Mouse (Mus musculus) heart, embryonic 15.5 days (tissue): Measurements from ENCODE around the gene Plin3. TPM values are rescaled to one million over a fixed set of nuclear protein-coding genes. Genes with fewer than 3 reads are reported as not detected.

Source experiments
- ATAC-seq: fragments of 200-750 bp; cut with Nextera tagmentation; replicated peaks from 2 replicates; pipeline ENCODE4 v1.8.0; 2017; ENCODE audit warnings: low read depth, moderate TSS enrichment; ENCODE audit not compliant: insufficient number of reproducible peaks, insufficient read depth, low FRiP score
- H3K27ac ChIP-seq: fragments of 300-500 bp; sonication (generic); 2 replicates; pipeline ENCODE4 v1.5.1; 2015; ENCODE audit warnings: mild to moderate bottlenecking, inconsistent platforms
- H3K27me3 ChIP-seq: fragments of 300-500 bp; sonication (generic); 2 replicates; pipeline ENCODE4 v1.6.1; 2015; ENCODE audit warnings: inconsistent platforms
- H3K36me3 ChIP-seq: fragments of 300-500 bp; sonication (generic); 2 replicates; pipeline ENCODE4 v1.6.1; 2015; ENCODE audit warnings: mild to moderate bottlenecking, inconsistent platforms
- H3K4me1 ChIP-seq: fragments of 300-500 bp; sonication (generic); replicated peaks from 2 replicates; pipeline ENCODE4 v1.6.1; 2015; ENCODE audit warnings: inconsistent platforms
- H3K4me2 ChIP-seq: fragments of 300-500 bp; sonication (generic); 2 replicates; pipeline ENCODE4 v1.6.1; 2015; ENCODE audit warnings: inconsistent platforms, mild to moderate bottlenecking, moderate library complexity
- H3K4me3 ChIP-seq: fragments of 300-500 bp; sonication (generic); 2 replicates; pipeline ENCODE4 v1.5.1; 2015; ENCODE audit warnings: mild to moderate bottlenecking, inconsistent platforms
- H3K9ac ChIP-seq: fragments of 300-500 bp; sonication (generic); 2 replicates; pipeline ENCODE4 v1.6.1; 2015; ENCODE audit warnings: mild to moderate bottlenecking, inconsistent platforms
- H3K9me3 ChIP-seq: fragments of 300-500 bp; sonication (generic); replicated peaks from 2 replicates; pipeline ENCODE4 v1.6.1; 2016; ENCODE audit warnings: inconsistent platforms
- WGBS: fragments of 180-500 bp; shearing (Covaris S2); methylation state at CpG from one replicate; pipeline ENCODE4 v1.1.7; 2015; ENCODE audit warnings: mixed read lengths; 5-methylcytosine and 5-hydroxymethylcytosine counted together
- polyA plus RNA-seq: library from polyadenylated mRNA; unstranded; fragments of >200 nt; fragmentation: Nextera tagmentation; extraction: Ambion mirVana; gene quantifications from 2 replicates; pipeline ENCODE4 v1.2.1, GENCODE M21; 2015

Plin3 gene
- polyA plus RNA-seq, 1 experiment from 2014 or later: 61.1 TPM

DNA sequence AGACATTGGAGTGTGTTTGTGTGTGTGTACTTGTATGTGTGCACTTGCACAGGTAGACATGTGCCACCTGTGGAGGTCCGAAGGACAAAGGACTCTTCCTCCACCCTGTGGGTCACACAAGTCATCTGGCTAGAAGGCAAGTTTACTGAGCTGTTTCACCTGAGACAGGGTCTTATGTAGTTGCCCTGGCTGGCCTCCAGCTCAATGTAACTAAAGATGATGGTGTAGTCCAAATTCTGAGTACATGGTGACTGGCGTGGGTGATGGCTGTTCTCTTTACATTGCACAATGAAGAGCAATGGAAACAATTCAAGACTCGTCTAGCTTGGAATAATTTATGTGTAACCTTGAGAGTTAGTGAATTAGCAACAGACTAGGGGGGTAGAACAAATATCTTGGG lies 31.7 kb upstream of the Plin3 start:
- Histone ChIP-seq H3K9me3 (no peaks in the 10 kb centered on the region), H3K36me3 (peaks cover 27% of the 10 kb centered on the region), H3K27ac (no peak overlapping the region), H3K9ac (no peak overlapping the region), H3K4me2 (no peak overlapping the region), H3K27me3 (no peaks in the 10 kb centered on the region), H3K4me1 (peaks cover 30% of the 10 kb centered on the region), H3K4me3 (no peak overlapping the region)
- ATAC-seq: no peak
- 79% methylated on average over 3 of the region's 3 CpGs for WGBS

DNA sequence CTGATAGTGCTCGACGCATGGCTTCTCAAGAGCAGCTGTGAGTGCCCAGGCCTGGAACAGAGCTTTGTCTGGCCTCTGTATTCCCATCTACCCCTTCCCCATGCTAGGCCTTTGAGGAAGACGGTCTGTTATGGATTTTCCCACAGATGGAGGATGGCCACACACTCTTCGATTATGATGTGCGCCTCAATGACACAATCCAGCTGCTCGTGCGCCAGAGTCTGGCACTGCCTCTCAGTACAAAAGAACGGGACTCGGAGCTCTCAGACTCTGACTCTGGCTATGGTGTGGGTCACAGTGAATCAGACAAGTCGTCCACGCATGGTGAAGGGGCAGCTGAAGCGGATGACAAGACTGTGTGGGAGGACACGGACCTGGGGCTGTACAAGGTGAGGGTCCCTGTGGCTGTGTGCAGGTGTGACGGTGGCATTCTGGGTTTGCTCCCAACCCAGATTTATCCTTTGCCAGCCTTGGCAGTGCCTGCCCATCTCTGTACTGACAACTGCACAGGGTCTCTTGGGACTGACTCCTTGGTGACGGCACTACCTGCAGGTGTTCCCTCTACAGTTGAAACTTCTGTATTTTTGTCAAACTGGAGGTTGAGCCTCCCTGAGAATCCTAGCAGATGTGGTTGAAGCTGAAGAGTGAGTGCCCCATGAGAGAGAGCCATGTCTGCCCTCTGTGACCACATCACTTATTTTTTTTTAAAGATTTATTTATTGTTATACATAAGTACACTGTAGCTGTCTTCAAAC lies 16.7 kb upstream of the Plin3 start:
- ATAC-seq: no peak
- H3K9ac ChIP-seq: no peak overlapping the region

DNA sequence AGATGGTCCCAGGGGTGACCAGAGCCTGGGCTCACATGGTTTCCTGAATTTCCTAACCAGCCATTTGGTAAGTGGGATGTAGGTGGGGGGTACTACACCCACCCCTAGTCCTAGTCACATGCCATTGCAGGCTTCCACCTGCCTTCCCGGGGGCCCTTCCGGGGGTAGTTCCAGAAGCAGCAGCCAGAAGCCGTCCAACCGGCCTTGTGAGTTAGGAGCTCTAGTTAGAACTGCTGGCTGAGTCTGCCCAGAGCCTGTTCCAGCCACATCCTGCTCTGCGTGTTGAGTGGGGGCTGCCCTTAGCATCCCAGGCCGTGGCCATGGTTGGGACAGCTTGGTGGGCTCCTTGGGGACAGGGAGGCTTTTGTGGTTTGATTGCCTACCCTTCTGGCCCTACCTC lies 15.4 kb upstream of the Plin3 start:
- H3K27ac ChIP-seq: no peak overlapping the region
- ATAC-seq: no peak
- WGBS: 68% methylated on average over 6 of the region's 6 CpGs
- no peaks in the 10 kb centered on the region for H3K27me3 ChIP-seq
- H3K9ac ChIP-seq: no peak overlapping the region
- H3K4me3 ChIP-seq: no peak overlapping the region
- no peak overlapping the region for H3K4me2 ChIP-seq
- H3K36me3 ChIP-seq: peaks cover 47% of the 10 kb centered on the region
- peaks cover 32% of the 10 kb centered on the region for H3K4me1 ChIP-seq
- H3K9me3 ChIP-seq: no peaks in the 10 kb centered on the region

More for the DNA sequence above, 16.7 kb upstream of the Plin3 start:
- Histone ChIP-seq H3K4me1 (peaks cover 25% of the 10 kb centered on the region), H3K4me3 (no peak overlapping the region), H3K27me3 (no peaks in the 10 kb centered on the region), H3K9me3 (no peaks in the 10 kb centered on the region), H3K4me2 (no peak overlapping the region), H3K27ac (no peak overlapping the region), H3K36me3 (peaks cover 52% of the 10 kb centered on the region)
- 87% methylated on average over 15 of the region's 15 CpGs for WGBS

DNA sequence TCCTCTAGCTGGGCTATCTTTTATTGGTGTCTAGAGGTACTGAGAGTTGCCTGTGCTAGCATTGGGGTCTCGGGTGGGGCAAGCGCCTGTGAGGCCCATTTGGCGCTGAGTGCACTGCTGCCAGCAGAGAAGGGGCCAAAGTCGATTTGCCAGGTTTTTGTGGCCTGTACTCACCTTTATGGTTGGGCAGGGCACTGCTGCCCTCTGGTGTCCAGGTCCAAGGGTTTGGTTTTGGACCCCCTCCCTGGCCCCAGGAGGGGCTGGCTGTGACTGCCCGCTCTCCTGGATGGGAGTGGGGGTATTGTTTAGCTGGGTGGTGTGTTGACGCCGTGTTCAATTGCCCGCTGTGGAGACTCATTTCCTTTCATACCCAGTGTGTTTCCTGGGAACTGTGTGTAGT lies 13.2 kb upstream of the Plin3 start:
- no peaks in the 10 kb centered on the region for H3K9me3 ChIP-seq
- peak overlapping the region; percentile 86 for H3K4me3 ChIP-seq
- peaks cover 26% of the 10 kb centered on the region for H3K36me3 ChIP-seq
- H3K9ac ChIP-seq: peak overlapping the region; percentile 70; the same call in 1 of the 2 replicates
- H3K27me3 ChIP-seq: no peaks in the 10 kb centered on the region
- ATAC-seq: no peak
- H3K4me2 ChIP-seq: peak overlapping the region; percentile 100
- H3K27ac ChIP-seq: no peak overlapping the region
- 58% methylated on average over 8 of the region's 8 CpGs for WGBS
- peaks cover 43% of the 10 kb centered on the region for H3K4me1 ChIP-seq

DNA sequence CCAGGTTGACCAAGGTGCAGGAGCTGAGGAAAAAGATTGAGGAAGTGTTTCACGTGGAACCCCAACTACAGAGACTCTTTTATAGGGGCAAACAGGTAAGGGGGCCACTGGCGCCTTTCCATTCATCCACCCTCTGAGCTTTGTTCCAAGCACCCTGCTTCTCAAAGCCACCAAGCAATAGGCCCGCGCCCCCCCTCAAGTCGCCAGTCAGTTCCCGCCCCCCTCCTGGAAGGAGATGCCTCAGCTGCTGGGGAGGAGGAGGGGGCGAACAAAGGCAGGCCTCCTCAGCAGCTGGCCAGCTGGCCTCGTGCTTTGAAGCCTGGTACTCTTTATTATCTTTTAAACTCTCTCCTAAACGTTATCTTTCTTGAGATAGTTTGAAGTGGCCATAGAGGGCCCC lies 12.5 kb upstream of the Plin3 start:
- H3K4me1 ChIP-seq: peaks cover 43% of the 10 kb centered on the region

DNA sequence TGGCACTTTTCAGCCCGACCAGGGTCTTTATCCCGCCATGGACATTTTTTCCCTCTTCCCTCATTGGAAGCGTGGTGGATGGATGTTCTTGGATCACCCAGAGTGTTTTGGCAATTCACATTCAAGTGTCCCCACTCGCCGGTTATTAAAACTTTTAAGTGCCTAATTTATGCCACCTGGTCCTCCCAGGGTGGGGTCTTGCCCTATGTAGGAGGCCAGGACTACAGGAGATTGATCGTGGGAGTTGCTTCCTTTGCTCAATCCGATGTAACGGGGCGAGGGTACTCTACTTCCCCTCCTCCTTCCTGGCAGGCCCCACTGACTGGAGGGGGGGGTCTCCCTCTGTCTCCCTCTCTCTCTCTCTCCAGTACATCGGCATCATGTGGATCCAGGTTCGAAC lies 12.0 kb upstream of the Plin3 start:
- Histone ChIP-seq H3K4me3 (peak overlapping the region; percentile 86), H3K27me3 (no peaks in the 10 kb centered on the region), H3K9ac (peak overlapping the region; percentile 70), H3K9me3 (no peaks in the 10 kb centered on the region), H3K27ac (no peak overlapping the region), H3K4me1 (peaks cover 43% of the 10 kb centered on the region), H3K4me2 (peak overlapping the region; percentile 100), H3K36me3 (peaks cover 16% of the 10 kb centered on the region)
- WGBS: 21% methylated on average over 11 of the region's 11 CpGs
- ATAC-seq: no peak

More for the DNA sequence above, 12.5 kb upstream of the Plin3 start:
- peaks cover 20% of the 10 kb centered on the region for H3K36me3 ChIP-seq
- no peak overlapping the region for H3K27ac ChIP-seq
- H3K4me3 ChIP-seq: peak overlapping the region; percentile 86
- no peak for ATAC-seq
- no peaks in the 10 kb centered on the region for H3K9me3 ChIP-seq
- 30% methylated on average over 9 of the region's 9 CpGs for WGBS
- no peaks in the 10 kb centered on the region for H3K27me3 ChIP-seq
- peak overlapping the region; percentile 70 for H3K9ac ChIP-seq
- H3K4me2 ChIP-seq: peak overlapping the region; percentile 100

DNA sequence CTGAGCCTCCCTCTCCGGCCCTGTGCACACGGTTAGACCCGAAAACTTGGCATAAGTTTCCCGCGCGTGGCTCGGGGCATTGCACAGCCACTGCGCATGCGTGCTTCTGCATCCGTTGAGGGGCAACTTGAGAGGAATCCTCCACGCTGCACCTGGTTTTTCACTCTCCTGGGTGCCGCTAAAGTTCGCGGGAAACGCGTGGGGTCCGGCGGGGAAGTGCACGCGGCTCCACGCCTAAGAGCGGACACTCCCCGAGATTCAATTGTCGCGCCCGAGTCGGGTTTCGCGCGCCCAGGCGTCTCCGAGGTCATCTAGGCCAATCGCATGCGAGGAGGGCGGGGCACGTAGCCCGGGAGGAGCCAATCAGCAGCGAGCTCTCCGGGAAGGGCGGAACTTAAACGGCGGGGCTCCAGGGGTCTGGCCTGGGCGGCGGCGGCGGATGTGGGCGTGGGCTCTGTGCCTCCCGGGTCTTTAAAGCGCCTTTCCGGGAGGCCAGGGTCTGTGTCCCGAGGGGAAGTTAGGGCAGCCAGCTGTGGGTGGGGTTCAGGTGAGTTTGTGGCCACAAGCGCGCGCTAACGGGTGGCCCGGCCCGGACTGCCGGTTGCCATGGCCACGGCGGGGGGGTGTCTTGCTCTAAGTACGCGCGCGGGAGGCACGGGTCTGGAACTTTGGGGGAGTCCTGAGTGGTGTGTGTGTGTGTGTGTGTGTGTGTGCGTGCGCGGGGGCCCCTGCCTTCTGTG lies 11.3 kb upstream of the Plin3 start:
- Histone ChIP-seq H3K36me3 (peaks cover 9% of the 10 kb centered on the region; the same call in 1 of the 2 replicates), H3K9me3 (no peaks in the 10 kb centered on the region), H3K4me2 (peak overlapping the region; percentile 100), H3K27ac (peak overlapping the region; percentile 84), H3K27me3 (no peaks in the 10 kb centered on the region), H3K9ac (peak overlapping the region; percentile 70), H3K4me3 (peak overlapping the region; percentile 86), H3K4me1 (peaks cover 43% of the 10 kb centered on the region)
- WGBS: under 1% methylated on average over 68 of the region's 68 CpGs
- peak; percentile 90 for ATAC-seq

DNA sequence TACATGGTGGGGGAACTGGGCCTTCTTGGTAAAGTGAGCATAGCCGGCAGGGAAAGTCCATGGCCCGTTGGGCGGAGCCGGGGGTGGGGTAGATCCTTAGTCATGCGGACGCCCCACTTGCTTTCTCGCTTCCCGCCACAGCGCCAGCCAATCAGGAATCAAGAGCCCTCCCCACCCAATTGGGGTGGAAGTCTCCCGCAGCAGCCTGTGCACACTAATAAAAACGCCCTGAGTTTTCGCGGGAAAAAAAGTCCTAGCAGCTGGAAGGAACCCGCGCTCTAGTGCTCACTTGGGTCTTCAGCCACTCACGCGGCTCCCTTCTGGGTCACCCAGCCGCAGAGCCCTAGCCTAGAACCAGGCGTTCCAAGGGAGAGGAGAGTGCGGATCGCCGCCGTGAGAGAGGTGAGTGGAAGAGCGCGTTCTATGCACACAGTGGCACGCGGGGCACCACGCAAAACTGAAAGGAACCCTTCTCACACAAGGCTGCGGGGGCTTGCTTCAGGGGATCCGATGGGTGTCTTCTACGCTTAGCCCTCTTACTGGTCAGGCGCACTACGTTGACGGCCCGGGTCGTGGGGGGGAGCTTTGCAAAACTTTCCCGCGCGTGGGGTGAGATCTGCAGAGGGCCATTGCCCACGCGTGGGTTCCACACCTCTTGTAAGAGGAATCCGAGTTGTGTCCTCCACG lies 10.6 kb upstream of the Plin3 start, which contains the start of gene Uhrf1:
Gene Uhrf1 (plus strand): TSS at position 162 of the 687 bp plus-strand sequence.
- Histone ChIP-seq H3K36me3 (peaks cover 3% of the 10 kb centered on the region; the same call in 1 of the 2 replicates), H3K9me3 (no peaks in the 10 kb centered on the region), H3K27ac (peak within 1 kb of the TSS; percentile 84), H3K4me3 (peak within 1 kb of the TSS; percentile 86), H3K4me2 (peak within 1 kb of the TSS; percentile 100), H3K4me1 (peaks cover 43% of the 10 kb centered on the region), H3K9ac (peak within 1 kb of the TSS; percentile 70), H3K27me3 (no peaks in the 10 kb centered on the region)
- under 1% methylated on average over 43 of the region's 43 CpGs for WGBS
- ATAC-seq: peak; percentile 75

DNA sequence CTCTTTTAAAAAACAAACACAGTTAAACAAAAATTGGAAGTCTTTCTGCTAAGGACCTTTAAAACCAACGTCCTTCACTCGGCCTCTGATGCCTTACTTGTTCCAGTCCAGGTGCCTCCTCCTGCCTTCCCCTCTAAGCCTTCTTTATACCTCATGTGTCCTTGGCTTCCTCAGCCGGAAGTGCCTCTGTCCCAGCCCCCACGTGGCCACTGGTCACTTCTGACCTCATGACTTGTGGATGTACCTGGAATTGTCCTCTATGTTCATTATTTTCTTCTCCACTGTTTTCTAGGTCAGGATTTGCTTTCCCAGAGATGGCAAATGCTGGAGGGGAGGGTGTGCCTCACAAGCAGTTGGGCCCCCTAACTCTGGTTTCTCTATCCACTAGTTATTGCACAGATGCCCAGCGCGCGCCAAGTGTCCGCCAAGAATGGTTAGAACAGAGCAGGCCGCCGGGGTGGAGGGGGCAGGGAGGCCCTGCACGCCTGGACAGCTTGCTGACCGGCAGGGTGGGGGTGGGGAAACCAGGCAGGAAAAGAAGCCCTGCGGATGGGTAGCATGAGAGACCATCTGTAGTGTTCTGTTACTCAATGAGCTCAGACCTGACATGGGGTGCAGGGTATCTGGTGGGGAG lies 9.8 kb upstream of the Plin3 start:
- ATAC-seq: peak; percentile 12; the same call in 1 of the 2 replicates
- H3K36me3 ChIP-seq: no peaks in the 10 kb centered on the region
- H3K27me3 ChIP-seq: no peaks in the 10 kb centered on the region
- 0 out of 2 replicates have a peak overlapping the region, but pooled peaks have one; percentile 60 for H3K9ac ChIP-seq
- H3K4me2 ChIP-seq: peak overlapping the region; percentile 100
- peaks cover 41% of the 10 kb centered on the region for H3K4me1 ChIP-seq
- H3K27ac ChIP-seq: peak overlapping the region; percentile 84
- 24% methylated on average over 13 of the region's 13 CpGs for WGBS
- no peaks in the 10 kb centered on the region for H3K9me3 ChIP-seq
- peak overlapping the region; percentile 86 for H3K4me3 ChIP-seq

DNA sequence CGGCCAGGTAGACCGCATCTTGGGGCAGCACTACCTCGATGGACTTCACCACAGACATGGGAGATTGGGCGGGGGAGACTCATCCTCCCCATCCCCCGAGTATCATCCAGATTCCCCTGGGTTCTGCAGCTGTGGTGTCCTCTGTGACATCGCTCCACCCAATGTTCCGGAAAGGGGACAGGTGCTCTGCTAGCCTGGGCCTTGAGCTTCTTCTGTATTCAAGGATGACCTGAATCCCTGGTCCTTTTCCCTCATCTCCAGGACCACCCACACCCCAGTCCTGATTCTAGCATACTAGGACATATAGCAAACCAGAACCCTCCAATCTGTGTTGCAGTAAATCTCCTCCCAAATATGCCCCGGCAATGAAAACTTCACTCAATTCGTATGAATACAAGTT lies 7.5 kb upstream of the Plin3 start, which contains the start of gene Arrdc5:
Gene Arrdc5 (minus strand): TSS at position 101 of the 400 bp plus-strand sequence.
- Histone ChIP-seq H3K4me1 (peaks cover 26% of the 10 kb centered on the region), H3K4me3 (no peak within 1 kb of the TSS), H3K4me2 (no peak within 1 kb of the TSS), H3K36me3 (no peaks in the 10 kb centered on the region), H3K27ac (no peak within 1 kb of the TSS), H3K9ac (no peak within 1 kb of the TSS), H3K27me3 (no peaks in the 10 kb centered on the region), H3K9me3 (no peaks in the 10 kb centered on the region)
- 90% methylated on average over 9 of the region's 9 CpGs for WGBS
- ATAC-seq: no peak
